Mouse (Mus musculus) liver, adult 2 months (tissue): Measurements from ENCODE around the gene Fam76a.

Experiments used
- CTCF ChIP-seq: fragments of 200-500 bp; IDR thresholded peaks from 2 replicates; pipeline ENCODE4 v1.5.1; 2011; ENCODE audit warnings: low read depth, low read length, control low read depth
- POLR2A ChIP-seq: fragments of 200-500 bp; IDR thresholded peaks from 2 replicates; pipeline ENCODE4 v1.6.1; 2011; ENCODE audit warnings: low read length, control low read depth; ENCODE audit not compliant: insufficient read depth; ENCODE audit errors: extremely low read depth

DNA sequence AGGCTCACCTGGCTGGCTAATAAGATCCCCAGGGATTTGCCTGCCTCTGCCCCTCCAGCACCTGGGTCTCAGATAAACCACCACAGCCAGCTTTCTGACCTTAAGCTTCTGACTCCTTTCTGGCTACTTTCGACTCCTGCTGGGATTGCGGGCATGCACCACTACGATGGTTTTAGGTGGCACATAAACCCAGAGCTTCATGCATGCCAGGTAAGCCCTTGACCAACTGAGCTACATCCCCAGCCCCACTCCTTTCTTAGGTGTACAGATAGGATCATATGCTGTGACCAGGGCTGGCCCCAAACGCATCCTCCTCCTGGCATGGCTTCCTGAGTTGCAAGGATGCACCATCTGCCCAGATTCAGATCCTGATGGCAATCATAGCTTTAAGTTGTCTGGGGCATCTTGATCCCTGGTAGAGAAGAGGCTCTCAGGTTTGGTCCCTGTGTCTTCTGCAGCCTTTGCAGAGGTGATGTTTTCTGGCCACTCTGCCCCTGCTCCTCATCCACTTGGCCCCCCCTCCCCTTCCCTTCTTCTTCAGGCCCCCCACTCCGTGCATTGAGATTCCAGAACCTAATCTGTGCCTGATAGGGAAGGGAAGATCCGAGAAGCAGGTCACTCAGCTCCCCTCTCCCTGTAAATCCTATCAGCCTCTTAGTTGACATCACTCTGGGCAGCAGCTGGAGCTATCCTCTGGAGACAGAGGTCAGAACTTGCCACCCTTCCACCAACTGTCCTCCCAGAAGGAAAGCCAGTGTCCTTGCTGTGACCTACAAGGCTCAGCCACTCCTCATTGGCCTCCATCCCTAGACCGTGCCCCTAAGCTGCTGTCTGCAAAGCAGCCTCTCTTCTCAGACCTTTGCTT, 32.4 kb upstream of the Fam76a start:
- TF ChIP-seq POLR2A (no peak), CTCF (no peak)
